Mouse (Mus musculus): ENCODE data around the gene Slc5a1. TPM values are rescaled to one million over a fixed set of nuclear protein-coding genes. Genes with fewer than 3 reads are reported as not detected.

The Slc5a1 gene
- not detected in 2 replicates for total RNA-seq (2014; fragmentation: Nextera tagmentation)
- not detected in 2 replicates for total RNA-seq (2017)

GRCm38 (mm10) chr5:33104025-33104481, at the start of gene Slc5a1:
TSS of gene Slc5a1 (plus strand) at chr5:33104219.
- no peak for ATAC-seq (replicated peaks; ENCODE audit: low FRiP score, low TSS enrichment, poor library complexity, severe bottlenecking)

DNA sequence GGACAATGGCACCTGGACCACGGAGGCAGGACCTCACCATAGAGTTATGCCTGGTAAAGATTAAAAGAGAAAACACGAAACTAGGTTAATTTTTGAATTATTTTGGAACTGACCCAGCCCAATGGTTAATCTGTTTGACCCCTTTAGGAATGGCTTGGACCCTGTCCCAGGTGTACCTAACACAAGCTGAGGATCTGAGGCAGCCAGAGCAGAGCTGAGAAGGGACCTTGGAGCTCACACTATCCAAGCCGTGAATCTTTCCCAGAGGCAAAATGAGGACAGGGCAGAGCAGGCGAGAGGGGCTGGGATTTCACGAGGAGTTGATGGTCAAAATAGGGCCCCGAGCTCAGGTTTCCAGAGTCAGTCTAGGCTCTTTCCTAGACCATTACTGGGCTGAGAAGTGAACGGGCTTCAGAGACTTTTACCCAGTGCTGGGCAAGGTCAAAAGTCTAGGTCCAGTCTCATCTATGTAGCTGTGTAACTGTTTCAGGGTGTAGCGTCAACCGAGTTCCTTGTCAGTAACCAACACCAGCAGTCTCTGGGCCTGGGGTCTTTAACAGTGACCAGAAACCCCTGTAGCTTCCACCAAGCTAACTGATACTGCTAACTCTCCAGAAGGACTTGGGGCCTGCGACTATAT, 47.8 kb upstream of the Slc5a1 start:
- no peak for ATAC-seq (replicated peaks; ENCODE audit: low FRiP score, low TSS enrichment, poor library complexity, severe bottlenecking)

GRCm38 (mm10) chr5:33070071-33070470, 33.9 kb upstream of the Slc5a1 start:
- ATAC-seq (replicated peaks; ENCODE audit: low FRiP score, low TSS enrichment, poor library complexity, severe bottlenecking), result no peak

DNA sequence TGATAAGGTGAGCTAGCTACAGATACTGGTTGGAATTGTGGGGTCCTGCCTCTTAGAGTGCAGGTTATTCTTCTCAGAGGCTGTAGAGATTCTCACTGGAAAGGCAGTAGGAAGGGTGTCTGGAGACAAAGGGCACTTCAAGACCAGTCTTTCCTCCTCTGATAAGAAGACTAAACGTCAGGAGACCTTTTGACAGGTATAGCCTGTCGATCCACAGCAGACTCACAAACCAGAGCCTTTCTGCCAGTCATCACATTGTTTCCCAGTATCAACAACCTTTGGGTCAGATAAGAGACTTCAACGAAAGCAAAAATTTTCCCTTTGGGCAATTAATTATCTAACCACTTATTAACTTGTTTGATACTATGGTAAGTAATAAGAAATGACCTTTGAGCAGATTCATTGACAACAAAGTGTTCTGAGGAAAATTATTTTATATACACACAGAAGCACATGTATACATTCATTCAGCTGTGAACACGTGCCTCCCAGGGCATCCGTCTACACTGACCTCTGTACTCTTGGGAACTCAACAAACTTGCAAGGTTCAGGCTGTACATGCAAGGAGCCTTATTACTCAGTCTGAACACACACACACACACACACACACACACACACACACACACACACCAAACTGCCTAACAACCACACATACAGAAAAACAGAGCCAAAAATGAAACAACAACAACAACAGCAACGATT, 27.4 kb upstream of the Slc5a1 start:
- ATAC-seq (replicated peaks; ENCODE audit: low FRiP score, low TSS enrichment, poor library complexity, severe bottlenecking), result no peak

DNA sequence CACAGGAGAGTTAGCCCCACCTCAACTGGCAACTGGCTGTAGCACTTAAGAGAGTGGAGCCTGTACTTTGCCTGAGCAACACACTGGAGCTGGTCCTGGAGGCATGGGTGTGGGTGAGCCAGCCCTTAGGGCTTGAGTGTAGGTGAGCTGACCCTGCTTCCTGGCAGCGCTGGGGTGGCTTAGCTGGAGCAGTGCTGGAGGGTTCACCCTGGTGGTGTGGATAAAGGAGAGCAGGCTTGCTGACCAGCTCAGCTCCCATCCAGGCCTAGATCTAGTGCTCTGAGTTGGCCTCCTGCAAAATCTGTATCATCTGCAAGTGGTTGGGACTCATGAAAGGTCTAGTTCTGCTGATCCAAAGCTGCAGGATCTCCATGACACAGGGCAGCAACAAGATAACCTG, 21.1 kb upstream of the Slc5a1 start:
- no peak for ATAC-seq (replicated peaks; ENCODE audit: low FRiP score, low TSS enrichment, poor library complexity, severe bottlenecking)

- no peak for ATAC-seq (replicated peaks; ENCODE audit: low FRiP score, low TSS enrichment, poor library complexity, severe bottlenecking)
Measured at GRCm38 (mm10) chr5:33084599-33084998, 19.4 kb upstream of the Slc5a1 start.

GRCm38 (mm10) chr5:33091342-33091741, 12.7 kb upstream of the Slc5a1 start:
- no peak for ATAC-seq (replicated peaks; ENCODE audit: low FRiP score, low TSS enrichment, poor library complexity, severe bottlenecking)

GRCm38 (mm10) chr5:33095315-33095714, 8.7 kb upstream of the Slc5a1 start:
- ATAC-seq (replicated peaks; ENCODE audit: low FRiP score, low TSS enrichment, poor library complexity, severe bottlenecking), result no peak

GRCm38 (mm10) chr5:33102369-33103055, 1.5 kb upstream of the Slc5a1 start:
- ATAC-seq (replicated peaks; ENCODE audit: low FRiP score, low TSS enrichment, poor library complexity, severe bottlenecking), result no peak

GRCm38 (mm10) chr5:33104876-33105275, 857 bp downstream of the Slc5a1 start:
- no peak for ATAC-seq (replicated peaks; ENCODE audit: low FRiP score, low TSS enrichment, poor library complexity, severe bottlenecking)

DNA sequence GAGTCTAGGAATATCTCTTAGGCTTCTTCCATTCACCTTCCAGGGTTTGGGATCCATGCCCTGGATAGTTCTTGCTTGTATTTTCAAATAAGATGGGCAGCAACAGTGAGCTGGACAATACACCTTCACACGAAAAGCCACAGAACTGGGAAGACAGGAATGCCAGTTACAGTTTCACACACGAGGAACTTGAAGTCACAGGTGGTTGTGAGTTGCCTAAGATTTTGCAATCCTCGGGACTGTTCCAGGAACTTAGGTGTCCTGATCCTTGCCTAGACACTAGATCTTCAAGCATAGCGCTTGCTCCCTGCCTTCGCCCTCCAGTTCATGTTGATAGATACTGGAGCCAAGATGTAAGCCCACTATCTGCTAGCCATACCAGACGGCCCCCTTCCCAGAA, 1.6 kb downstream of the Slc5a1 start:
- no peak for ATAC-seq (replicated peaks; ENCODE audit: low FRiP score, low TSS enrichment, poor library complexity, severe bottlenecking)

DNA sequence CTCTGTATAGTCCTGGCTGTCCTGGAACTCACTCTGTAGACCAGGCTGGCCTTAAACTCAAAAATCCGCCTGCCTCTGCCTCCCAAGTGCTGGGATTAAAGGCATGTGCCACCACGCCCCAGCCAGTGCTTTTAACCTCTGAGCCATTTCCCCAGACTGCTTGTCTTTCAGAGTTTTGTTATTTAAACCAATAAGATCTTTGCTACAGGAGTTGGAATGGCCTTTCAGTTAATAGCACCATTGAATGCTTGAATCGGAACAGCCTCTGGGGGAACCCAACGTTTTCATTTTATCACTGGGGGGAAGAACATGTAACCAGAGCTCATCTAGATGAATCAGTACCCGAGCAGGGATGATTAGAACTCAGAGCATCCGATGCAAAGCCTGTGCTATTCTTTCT, 3.0 kb downstream of the Slc5a1 start:
- ATAC-seq (replicated peaks; ENCODE audit: low FRiP score, low TSS enrichment, poor library complexity, severe bottlenecking), result no peak

DNA sequence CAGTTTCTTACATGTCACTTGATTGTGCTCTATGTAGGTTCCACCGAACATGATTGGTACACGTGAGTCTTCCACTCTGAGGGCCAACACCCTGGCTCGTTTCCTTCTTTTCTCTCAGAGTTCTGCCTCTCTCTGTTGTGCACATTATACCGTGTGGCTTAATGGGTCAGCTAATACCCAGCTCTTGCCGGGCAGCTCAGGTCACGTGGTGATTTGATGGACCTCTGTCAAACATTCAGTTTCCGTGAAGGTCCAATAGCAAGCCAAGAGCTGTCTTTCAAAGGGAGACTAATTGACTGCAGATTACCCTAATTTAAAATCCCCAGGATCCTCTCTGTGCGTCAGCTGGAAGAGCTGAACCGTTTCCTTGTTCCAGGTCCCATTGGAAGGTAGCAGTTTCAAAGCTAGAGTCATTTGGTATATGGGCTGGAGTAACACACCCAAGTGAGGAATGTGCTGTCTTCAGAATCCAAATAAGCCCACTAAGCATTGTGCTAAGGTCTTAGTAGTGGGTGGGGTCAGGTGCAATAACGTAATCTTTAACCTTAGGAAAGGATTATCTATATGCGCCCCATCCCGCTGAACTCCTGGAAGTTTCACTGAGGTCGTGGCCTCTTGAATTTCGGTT, 3.9 kb downstream of the Slc5a1 start:
- ATAC-seq (replicated peaks; ENCODE audit: low FRiP score, low TSS enrichment, poor library complexity, severe bottlenecking), result no peak

GRCm38 (mm10) chr5:33121871-33122315, 17.9 kb downstream of the Slc5a1 start:
- no peak for ATAC-seq (replicated peaks; ENCODE audit: low FRiP score, low TSS enrichment, poor library complexity, severe bottlenecking)

DNA sequence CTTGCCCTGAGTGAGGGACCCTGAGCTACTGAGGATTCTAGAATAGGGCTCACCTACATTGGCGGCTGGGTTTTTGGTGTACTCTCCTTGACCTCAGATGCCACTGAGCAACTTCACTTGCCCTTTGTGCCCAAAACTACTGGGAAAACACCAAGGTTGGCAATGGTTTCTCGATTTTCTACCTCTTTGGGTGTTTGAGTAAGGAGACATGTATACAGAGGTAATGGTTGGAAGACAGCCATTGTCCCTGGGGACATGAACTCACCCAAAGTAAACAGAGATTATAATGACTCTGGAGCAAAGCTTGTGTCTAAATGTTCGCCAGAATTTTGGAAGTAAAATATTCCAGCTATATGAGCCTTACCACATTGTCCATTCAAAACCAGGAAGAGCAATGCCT, 19.6 kb downstream of the Slc5a1 start:
- no peak for ATAC-seq (replicated peaks; ENCODE audit: low FRiP score, low TSS enrichment, poor library complexity, severe bottlenecking)

- ATAC-seq (replicated peaks; ENCODE audit: low FRiP score, low TSS enrichment, poor library complexity, severe bottlenecking), result no peak
Measured at GRCm38 (mm10) chr5:33125318-33125717, 21.3 kb downstream of the Slc5a1 start.

GRCm38 (mm10) chr5:33134132-33134531, 30.1 kb downstream of the Slc5a1 start:
- no peak for ATAC-seq (replicated peaks; ENCODE audit: low FRiP score, low TSS enrichment, poor library complexity, severe bottlenecking)

DNA sequence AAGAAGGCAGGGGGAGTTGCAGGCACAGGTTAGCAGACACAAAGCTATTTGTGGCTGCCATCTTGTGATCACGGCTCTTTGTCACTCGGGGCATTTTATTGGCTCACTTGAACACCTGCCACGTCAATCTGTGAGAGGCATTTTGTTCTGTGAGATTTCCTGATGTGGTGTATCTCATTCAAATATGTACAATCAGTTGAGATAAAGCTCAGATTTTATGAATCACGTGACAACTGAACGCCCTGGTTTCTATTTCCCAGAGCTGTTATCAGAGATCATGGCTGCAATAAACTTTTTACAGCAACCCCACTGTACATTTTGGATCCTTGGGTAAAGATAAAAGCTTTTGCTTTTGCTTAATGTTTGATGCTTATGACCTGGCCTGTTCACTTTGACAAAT, 31.6 kb downstream of the Slc5a1 start:
- no peak for ATAC-seq (replicated peaks; ENCODE audit: low FRiP score, low TSS enrichment, poor library complexity, severe bottlenecking)

- no peak for ATAC-seq (replicated peaks; ENCODE audit: low FRiP score, low TSS enrichment, poor library complexity, severe bottlenecking)
Measured at GRCm38 (mm10) chr5:33142790-33143455, 38.9 kb downstream of the Slc5a1 start.

DNA sequence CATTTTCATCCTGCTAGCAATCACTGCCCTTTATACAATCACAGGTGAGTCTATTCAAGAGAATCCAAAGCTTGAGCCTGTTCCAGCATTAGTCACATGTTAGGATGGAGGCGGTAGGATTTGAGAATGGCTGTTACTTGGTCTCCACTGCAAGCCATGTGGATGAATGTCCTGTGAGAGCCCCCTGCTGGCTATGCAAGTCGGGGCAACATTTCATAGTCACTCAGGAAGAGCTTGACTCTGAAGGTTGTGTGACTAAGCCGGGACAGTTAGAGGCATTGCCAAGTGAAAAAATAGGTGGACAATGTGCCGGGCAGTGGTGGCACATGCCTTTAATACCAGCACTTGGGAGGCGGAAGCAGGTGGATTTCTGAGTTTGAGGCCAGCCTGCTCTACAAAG, 40.0 kb downstream of the Slc5a1 start:
- peak; percentile 74 for ATAC-seq (replicated peaks; ENCODE audit: low FRiP score, low TSS enrichment, poor library complexity, severe bottlenecking)
